Mouse (Mus musculus) gastrocnemius, adult 8-10 months (tissue): ENCODE measurements around the gene Olfr522. TPM values are rescaled to one million over a fixed set of nuclear protein-coding genes. Genes with fewer than 3 reads are reported as not detected.

Experiments
- DNase-seq, 2 experiments: peaks; one replicate each; pipeline ENCODE4 v3.0.0; 2022; ENCODE audit warnings: low spot score in 2 of 2
- total RNA-seq, 4 experiments: library from RNA; stranded (reverse); gene quantifications; 2 replicates each; pipeline ENCODE4 v1.2.4; 2022

Olfr522 gene
- total RNA-seq, 4 experiments from 2014 or later: not detected

DNA sequence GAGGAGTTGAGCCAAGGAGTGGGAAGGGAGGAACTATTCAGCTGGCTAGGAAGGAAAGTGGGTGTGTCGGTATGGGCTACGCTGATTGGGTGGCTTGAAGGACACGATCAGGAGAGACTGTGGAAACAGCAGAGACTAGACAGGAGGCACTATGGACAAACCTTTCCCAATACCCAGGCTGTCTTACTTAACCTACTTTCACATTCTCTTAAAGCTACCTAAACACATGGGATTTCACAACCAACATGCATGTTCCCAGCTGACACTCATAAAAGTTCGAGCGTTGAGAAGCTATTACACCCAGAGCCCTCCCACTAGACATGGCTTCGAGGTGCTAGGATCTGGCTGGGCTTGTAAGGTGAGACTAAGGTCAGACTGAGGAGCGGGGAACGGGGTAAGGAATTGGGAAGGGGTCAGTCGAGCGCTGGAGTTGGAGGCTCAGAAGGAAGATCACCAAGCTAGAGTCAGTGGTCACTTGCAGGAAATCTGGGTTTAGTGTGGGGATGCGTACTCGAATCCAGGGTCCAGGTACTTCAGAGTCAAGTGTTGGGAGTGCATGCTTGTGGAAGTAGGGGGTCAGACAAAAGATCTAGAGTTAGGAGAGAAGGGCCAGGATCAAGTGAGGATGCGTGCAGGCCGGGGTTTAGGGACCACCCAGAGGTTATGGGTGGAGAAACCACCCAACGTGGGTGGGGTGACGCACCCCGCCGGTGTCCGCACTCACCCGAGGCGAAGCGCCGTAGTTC lies 48.8 kb downstream of the Olfr522 start, which contains the start of gene Paox:
Paox (plus strand) TSS at position 217 of the 746 bp plus-strand sequence.
- DNase-seq: peak; percentile 29 to 35

GRCm38 (mm10) chr7:140111943-140112342 lies 52.6 kb downstream of the Olfr522 start:
- DNase-seq: no peak

Other genes with a start within 250 kb of the Olfr522 start
- not detected for gene Utf1, start 221.0 kb downstream of the Olfr522 start, total RNA-seq
- not detected for gene 6430531B16Rik, start 186.0 kb downstream of the Olfr522 start, total RNA-seq
- gene Adam8, start 172.2 kb downstream of the Olfr522 start, total RNA-seq: under 1 TPM in 3 of 4 experiments, not detected in 1; 0.22 to 0.54 (median 0.39) TPM
- 10 to 100 TPM in 1 of 4 experiments, 1 to 10 TPM in 3; 6.1 to 11.2 (median 8.4) TPM for gene Zfp511, start 128.4 kb downstream of the Olfr522 start, total RNA-seq
- 10 to 100 TPM; 19.9 to 22.3 (median 20.9) TPM for gene Tubgcp2, start 128.1 kb downstream of the Olfr522 start, total RNA-seq
- not detected for gene Msx3, start 115.7 kb downstream of the Olfr522 start, total RNA-seq
- under 1 TPM; 0.29 to 0.78 (median 0.47) TPM for gene Caly, start 82.2 kb downstream of the Olfr522 start, total RNA-seq
- gene Prap1, start 71.4 kb downstream of the Olfr522 start, total RNA-seq: not detected
- gene Fuom, start 62.3 kb downstream of the Olfr522 start, total RNA-seq: 10 to 100 TPM; 28.9 to 41.2 (median 36.3) TPM
- 1 to 10 TPM; 1.5 to 4.3 (median 4.1) TPM for gene Paox, start 49.0 kb downstream of the Olfr522 start, total RNA-seq
- gene Echs1, start 48.3 kb downstream of the Olfr522 start, total RNA-seq: 100 to 1,000 TPM; 113 to 159 (median 136) TPM
- gene Mtg1, start 27.2 kb downstream of the Olfr522 start, total RNA-seq: 10 to 100 TPM; 24.2 to 28.0 (median 25.1) TPM
- gene Sprn, start 9.9 kb downstream of the Olfr522 start, total RNA-seq: under 1 TPM; 0.07 to 0.22 (median 0.16) TPM
- not detected for gene Olfr523, start 8.5 kb upstream of the Olfr522 start, total RNA-seq
- gene Olfr524, start 41.2 kb upstream of the Olfr522 start, total RNA-seq: not detected
- gene Cd163l1, start 53.5 kb upstream of the Olfr522 start, total RNA-seq: not detected
- gene 5830411N06Rik, start 82.5 kb upstream of the Olfr522 start, total RNA-seq: not detected
- gene Olfr525, start 156.1 kb upstream of the Olfr522 start, total RNA-seq: not detected
- not detected for gene Olfr527, start 169.3 kb upstream of the Olfr522 start, total RNA-seq
- not detected for gene Olfr60, start 196.9 kb upstream of the Olfr522 start, total RNA-seq
- gene Olfr530, start 211.6 kb upstream of the Olfr522 start, total RNA-seq: not detected
- not detected for gene Olfr531, start 238.2 kb upstream of the Olfr522 start, total RNA-seq